Mouse (Mus musculus) inflammation-experienced regulatory T-cells, adult 16 weeks (primary cell): ENCODE results near the gene Gm5728. TPM values are rescaled to one million over a fixed set of nuclear protein-coding genes. Genes with fewer than 3 reads are reported as not detected.

Experiments
- polyA plus RNA-seq: library from polyadenylated mRNA; unstranded; fragments of 100-300 nt; shearing (Covaris generic); gene quantifications from one replicate; pipeline ENCODE4 v1.2.1, GENCODE M21; 2017

Gene Gm5728
- not detected for polyA plus RNA-seq

GRCm38 (mm10) chr7:20375310-20375709 is at the start of gene Gm5728:
TSS of gene Gm5728 (minus strand) at chr7:20375410.

GRCm38 (mm10) chr7:20417642-20418041 is 42.4 kb upstream of the Gm5728 start, which contains the start of gene Vmn1r100:
TSS of gene Vmn1r100 (plus strand) at chr7:20417942.

GRCm38 (mm10) chr7:20333965-20334364 is 41.2 kb downstream of the Gm5728 start, which contains the start of gene Gm4133:
TSS of gene Gm4133 (minus strand) at chr7:20334065.

Other genes with a start within 250 kb of the Gm5728 start
- not detected for gene Vmn1r93, start 236.3 kb downstream of the Gm5728 start, polyA plus RNA-seq
- not detected for gene Vmn1r94, start 207.0 kb downstream of the Gm5728 start, polyA plus RNA-seq
- not detected for gene Vmn1r95, start 181.7 kb downstream of the Gm5728 start, polyA plus RNA-seq
- gene Gm6164, start 169.8 kb downstream of the Gm5728 start, polyA plus RNA-seq: not detected
- not detected for gene Gm4498, start 141.6 kb downstream of the Gm5728 start, polyA plus RNA-seq
- gene Gm5890, start 112.6 kb downstream of the Gm5728 start, polyA plus RNA-seq: not detected
- gene Gm4133, start 41.3 kb downstream of the Gm5728 start, polyA plus RNA-seq: not detected
- gene Vmn1r100, start 42.5 kb upstream of the Gm5728 start, polyA plus RNA-seq: not detected
- not detected for gene Vmn1r101, start 67.2 kb upstream of the Gm5728 start, polyA plus RNA-seq
- gene Gm10670, start 99.5 kb upstream of the Gm5728 start, polyA plus RNA-seq: not detected
- gene Vmn1r103, start 135.1 kb upstream of the Gm5728 start, polyA plus RNA-seq: not detected
- gene Vmn1r104, start 158.4 kb upstream of the Gm5728 start, polyA plus RNA-seq: not detected
- not detected for gene Gm5726, start 170.3 kb upstream of the Gm5728 start, polyA plus RNA-seq
- gene Gm4141, start 200.8 kb upstream of the Gm5728 start, polyA plus RNA-seq: not detected
- gene Gm4513, start 223.6 kb upstream of the Gm5728 start, polyA plus RNA-seq: not detected